Mouse (Mus musculus) right cerebral cortex, postnatal 10 days (tissue): ENCODE data around the gene Gsta4.
A peak's percentile ranks its signal among the peaks of the same experiment; 100 is the strongest.
"Not testable (repeated sequence)": the region's sequence is repeated elsewhere in the genome, so short reads cannot be mapped to it uniquely, and the experiment has no call there.

Source experiments
- DNase-seq, 2 experiments: peaks; one replicate each; pipeline ENCODE4 v3.0.0; 2021; ENCODE audit warnings: low spot score in 2 of 2

The Gsta4 gene

DNA sequence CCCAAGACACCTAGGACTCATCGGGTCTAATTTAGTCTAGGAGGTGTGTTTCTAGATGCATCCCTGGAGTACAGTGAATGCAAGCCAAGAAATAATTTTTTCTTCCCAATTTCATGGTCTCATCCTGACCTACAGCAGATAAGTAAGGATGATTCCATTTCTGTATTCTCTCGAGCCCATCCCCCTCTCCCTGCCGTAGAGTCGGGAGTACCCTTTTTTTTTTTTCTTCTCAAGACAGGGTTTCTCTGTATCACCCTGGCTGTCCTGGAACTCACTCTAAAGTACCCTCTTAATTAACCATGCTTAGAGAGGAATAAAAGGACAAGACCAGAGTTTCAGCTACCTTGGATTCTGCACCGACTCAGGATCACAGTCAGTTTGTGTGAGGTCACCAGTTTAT is 4.4 kb upstream of the Gsta4 start:
- DNase-seq: no peak

DNA sequence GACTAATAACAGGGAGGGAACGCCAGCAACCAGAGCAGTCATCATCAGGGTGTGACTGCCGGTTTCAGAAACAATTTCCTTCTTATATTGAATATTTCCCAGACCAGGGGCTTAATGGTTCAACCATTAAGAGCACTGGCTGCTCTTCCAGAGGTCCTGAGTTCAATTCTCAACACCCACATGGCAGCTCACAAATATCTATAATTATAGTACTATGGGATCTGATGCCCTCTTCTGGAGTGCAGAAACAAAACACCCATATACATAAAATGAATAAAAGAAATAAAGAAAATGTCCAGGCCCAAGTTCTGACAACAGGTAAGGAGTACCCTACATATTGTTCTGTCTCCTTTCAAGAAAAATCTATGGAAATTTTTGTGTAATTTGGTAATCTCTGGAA is 3.5 kb upstream of the Gsta4 start:
- DNase-seq: no peak

DNA sequence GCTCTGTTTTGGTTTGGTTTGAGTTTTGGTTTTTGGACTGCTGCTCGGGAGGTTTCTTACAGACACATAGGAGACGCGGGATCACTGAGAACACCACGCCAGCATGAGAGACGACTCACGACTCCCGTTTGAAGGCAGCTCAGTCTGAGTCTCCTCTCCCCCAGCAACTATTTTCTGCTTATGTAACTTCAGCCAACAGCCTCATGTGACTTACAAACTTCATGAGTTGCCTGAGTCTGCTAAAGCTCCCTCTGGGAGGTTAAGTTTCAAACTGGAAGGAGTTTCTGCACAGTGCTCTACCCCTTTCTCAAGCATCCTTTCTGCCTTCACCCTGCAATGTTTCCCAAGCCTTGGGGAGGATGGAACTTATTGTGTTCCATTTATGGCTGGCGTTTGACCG is 3.1 kb downstream of the Gsta4 start:
- no peak for DNase-seq

DNA sequence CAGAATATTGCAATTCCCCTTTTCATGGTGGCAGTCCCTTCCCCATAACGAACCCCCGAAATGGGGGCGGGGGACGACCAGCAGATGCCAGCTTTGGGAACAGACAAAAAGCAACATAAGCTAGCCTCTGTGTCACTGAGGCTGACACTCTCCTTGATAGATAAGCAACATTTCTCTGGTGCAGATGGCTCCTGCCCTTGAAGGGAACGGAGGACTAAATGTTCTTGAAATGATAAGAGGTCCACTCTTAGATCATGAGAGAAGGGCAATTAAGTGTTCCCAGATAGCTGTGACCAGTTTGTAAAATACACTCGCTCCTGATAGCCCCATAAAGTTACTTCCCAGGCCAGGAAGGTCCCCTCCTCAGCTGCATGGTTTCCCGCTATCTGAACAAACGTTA is 6.3 kb downstream of the Gsta4 start:
- no peak for DNase-seq

DNA sequence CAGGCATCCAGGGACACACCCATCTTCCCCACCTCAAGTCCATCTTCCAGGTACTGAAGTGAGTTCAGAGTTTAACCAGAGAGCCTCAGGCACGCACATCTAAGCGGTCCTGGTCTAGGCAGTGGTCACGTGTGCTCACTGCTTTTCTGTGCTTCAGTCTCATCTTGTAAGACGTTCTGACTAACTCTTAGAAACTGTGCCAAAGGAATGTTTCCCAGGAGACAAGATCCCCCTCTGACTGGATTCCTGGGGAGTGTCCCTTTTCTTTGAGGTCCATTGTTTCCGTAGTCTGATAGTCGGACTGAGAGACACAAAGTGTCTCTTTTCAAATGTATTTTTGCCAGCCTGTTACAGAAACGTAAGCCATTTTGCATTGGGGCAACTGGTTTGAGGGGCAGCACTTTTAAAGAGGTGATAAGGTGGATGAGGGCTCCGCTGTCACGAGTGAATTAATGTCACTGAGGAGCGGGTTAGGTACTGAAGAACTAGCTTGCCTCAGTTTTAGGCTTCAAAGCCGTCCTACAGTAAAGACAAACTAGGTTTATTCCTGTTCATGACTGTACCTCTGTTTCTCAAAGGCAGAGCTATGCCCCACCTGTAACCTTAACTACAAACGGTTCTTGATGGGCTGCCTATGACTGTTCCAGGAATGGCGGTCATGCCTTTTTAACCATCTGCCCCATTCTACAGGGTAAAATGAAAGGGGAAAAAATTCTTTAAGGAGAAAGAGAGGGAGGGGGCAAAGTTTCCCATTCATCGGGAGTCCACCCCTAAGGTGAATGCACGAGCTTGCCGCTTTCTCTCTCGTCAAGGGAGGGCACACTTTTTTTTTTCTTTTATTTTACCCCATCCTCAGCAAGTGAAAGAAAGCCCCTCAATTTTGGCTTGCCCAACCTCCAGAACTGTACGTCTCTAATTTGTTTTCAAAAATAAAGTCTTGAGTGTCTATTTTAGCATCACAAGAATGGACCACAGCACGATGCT is 8.4 kb downstream of the Gsta4 start:
- no peak for DNase-seq

DNA sequence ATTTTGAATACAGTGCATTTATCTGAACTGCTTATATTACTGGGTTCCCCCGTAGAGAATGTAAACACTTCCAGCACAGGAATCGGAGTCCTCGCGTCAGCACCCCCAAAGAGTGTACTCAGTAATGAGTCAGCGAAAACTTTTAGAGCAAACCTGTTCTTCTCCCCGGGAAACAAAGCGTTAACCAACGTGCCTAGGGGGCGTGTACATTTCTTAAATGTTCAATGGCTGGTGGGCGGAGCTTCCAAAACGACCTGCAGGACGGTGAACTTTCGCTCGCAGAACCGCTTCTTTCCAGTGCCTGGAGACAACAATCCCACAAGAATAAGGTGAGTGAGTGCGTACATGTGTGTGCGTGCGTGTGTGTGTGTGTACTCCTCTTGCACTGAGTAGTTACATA is 9.2 kb downstream of the Gsta4 start:
- DNase-seq: peak; percentile 47 to 48

DNA sequence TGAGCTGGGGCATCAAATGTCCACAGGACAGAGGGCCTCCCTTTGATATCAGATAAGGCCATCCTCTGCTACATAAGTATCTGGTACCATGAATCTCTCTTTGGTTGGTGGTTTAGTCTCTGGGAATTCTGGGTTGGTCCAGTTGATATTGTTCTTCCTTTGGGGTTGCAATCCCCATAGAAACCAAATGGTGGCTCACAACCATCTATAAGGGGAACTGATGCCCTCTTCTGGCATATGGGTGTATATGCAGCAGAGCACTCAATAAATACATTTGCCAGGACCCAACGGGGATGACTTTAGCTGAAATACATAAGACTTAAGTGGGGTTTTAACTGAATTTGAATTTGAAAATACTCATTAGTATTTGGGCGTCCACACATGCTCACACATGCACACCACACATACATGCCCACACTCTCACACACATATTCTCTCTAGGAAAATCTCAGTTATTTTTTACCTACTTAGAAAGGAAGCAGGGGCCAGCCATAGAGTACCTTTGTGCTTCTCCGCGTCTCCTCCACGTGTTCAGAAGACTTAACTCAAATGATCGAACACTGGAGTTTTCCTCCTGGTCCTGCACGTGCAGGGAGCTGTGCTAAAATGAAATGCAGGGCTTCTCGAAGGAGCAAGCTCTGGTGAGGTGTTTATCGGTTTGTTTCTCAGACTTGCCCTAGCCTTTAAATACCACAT is 11.5 kb downstream of the Gsta4 start:
- peak; percentile 40 to 52 for DNase-seq

DNA sequence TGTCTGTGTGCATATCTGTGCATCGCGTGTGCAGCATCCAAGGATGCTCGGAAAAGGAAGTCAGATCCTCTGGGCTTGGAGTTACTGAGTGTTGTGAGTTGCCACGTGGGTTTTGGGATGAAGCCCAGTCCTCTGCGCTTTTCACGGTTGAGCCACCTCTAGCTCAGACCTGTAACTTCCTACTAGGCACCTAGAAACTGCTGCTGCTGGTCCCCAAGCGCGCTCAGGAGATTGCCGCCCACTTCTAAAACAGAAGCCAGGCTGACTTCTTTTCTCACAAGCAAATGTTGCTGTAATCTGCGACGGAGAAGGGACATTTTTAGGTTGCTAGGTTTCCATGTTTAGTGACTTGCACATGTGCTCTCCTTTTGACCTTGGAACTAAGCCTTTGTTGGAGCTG is 12.5 kb downstream of the Gsta4 start:
- DNase-seq: peak; percentile 52 to 58

DNA sequence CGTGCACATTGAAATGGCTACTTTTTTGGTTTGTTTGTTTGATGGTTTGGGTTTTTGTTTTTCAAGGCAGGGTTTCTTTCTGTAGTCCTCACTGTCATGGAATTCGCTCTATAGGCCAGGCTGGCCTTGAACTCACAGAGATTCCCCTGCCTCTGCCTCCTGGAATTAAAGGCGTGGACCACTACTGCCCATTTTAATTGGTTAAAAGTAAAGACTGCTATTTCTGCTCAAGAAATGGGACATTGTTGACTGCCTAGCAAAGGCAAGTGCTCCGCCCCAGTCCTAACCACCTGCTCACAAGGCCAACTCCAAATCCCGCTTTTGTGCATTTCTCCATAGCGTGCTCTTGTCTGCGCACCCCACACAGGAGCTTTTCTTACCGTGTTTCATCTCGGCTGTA is 15.2 kb downstream of the Gsta4 start:
- DNase-seq: no peak

DNA sequence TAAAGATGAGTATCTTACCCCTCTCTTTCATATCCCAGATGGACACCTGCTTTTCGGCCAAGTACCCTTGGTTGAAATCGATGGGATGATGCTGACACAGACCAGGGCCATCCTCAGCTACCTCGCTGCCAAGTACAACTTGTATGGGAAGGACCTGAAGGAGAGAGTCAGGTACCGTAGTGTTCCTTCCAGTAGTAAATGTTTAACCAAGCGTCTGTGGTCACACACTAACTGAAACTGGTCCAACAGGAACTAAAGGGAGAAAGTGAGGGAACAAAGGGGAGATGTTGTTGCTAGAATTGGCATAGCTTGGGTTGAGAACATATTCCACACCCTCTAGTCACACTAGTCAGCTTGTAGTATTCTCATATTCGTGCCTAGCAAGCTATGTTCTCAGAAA is 21.6 kb downstream of the Gsta4 start:
- no peak for DNase-seq

DNA sequence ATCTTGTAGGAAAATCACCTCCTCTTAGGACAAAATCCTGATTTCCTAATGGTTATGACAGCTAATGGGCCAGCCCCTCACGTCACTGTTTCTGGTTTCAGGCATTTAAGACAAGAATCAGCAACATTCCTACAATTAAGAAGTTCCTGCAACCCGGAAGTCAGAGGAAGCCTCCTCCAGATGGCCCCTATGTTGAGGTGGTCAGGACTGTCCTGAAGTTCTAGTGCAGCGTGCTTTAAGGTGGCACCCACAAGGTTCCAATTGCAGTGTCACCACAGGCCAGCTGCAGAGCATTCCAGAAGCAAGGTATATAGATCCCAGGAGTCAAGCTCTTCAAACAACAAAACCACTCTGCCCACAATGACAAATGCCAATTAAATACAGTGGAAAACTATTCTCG is 26.4 kb downstream of the Gsta4 start:
- no peak for DNase-seq

DNA sequence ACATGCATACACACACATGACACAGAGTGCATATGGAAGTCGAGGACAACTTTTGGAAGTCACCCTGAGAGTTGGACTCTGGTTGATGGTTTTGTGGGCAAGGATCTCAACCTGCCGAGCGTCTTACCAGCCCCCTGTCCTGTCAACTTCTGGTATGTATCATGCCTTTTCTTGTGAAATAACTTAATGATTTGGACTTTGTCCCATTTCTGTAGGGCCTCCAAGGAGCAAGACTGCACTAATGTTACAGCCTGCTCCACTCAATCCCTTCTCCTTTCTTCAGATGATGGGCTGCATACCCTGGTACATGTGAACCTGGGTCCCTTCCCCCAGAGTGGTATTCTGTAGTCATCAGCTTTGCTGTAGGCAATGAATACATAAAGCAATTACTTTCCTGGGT is 27.5 kb downstream of the Gsta4 start:
- no peak for DNase-seq

DNA sequence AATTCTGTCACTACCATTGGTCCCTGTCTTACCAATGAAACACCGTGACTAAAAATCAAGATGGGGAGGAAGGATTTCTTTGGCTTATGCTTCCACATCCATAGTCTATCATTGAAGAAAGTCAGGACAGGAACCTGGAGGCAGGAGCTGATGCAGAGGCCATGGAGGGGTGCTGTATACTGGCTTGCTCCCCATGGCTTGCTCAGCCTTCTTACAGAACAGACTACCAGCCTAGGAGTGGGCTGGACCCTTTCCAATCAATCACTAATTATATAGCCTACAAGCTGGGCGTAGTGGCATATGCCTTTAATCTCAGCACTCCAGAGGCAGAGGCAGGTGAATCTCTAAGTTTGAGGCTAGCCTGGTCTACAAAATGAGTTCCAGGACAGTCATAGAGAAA is 28.2 kb downstream of the Gsta4 start:
- DNase-seq: no peak

DNA sequence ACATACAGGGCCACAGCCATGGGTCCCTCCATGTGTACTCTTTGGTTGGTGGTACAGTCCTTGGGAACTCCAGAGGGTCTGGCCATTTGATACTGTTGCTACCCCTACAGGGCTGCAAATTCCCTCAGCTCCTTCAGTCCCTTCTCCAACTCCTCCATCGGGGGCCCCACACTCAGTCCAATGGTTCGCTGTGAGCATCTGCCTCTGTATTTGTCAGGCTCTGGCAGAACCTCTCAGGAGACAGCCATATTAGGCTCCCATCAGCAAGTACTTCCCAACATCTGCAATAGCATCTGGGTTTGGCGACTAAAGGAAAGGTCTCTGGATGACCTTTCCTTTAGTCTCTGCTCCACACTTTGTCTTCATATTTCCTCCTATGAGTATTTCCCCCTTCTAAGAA is 28.9 kb downstream of the Gsta4 start:
- DNase-seq: no peak

DNA sequence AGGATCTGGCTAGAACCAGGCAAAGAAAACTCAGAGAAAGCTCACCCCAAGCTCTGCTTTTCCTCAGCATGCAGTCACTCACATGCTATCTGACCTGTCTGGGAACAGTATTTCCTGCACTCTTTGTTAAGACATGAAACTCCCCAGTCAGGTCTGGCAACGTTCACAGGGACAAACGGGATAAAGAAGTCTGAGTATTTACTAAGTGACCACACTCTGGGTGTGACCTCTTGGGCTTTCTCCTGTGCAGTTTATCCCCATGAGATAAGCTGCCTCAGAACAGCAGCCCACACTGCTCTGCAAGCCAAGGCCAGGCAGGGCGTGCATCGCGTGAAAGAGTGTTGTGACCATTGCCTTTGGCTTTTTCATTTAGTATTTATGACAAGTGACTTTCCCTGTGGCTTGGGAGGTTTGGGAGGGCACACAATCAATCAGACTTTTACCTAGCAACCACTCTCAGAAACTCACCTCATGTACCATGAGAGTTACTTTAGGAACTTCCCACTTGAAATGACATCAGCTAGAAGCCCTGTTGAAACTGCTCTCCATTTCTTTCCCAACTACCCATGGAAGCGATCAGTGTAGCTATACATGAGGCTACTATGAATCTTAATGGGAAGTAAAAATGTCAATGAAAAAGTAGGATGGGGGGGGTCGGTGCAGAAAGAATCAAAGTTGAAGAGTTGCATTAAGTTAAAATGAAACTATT is 29.9 kb downstream of the Gsta4 start:
- DNase-seq: no peak

DNA sequence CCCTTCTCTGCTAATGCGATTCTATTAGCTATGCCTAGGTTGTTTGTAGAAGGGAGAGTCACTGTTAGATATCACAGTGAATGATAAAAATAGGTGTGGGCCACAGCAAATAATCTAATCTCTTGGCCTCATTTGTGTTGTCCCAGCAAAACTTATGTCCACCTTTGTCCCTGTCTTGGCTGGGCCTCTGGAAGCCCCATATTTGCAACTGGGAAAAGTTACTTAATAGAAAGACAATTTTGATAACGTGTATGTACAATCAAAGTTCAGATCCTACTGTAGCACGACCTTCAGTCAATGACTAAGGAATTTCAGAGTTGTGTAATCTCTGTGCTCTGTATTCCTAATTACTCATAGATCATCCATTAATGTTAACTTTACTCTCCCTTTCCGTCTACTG is 34.5 kb downstream of the Gsta4 start:
- DNase-seq: no peak

DNA sequence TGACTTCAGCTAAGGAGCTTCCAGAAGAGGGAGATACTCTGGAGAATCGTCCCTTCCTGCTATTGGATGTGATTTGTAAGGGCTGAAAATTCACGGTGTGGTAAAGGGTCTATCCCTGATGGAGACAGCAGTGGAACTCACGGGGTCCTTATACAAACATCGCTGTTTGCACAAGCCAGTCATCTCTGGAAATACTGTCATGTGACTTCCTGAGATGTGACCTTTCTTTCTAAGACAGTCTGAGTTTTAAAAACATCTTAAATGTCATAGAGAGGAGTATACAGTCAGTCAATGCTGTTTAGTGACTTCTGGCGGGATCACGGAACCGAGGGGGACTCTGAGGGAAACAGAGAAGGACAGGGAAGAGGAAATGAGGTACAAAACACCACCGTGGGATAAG is 40.0 kb downstream of the Gsta4 start:
- DNase-seq: no peak

DNA sequence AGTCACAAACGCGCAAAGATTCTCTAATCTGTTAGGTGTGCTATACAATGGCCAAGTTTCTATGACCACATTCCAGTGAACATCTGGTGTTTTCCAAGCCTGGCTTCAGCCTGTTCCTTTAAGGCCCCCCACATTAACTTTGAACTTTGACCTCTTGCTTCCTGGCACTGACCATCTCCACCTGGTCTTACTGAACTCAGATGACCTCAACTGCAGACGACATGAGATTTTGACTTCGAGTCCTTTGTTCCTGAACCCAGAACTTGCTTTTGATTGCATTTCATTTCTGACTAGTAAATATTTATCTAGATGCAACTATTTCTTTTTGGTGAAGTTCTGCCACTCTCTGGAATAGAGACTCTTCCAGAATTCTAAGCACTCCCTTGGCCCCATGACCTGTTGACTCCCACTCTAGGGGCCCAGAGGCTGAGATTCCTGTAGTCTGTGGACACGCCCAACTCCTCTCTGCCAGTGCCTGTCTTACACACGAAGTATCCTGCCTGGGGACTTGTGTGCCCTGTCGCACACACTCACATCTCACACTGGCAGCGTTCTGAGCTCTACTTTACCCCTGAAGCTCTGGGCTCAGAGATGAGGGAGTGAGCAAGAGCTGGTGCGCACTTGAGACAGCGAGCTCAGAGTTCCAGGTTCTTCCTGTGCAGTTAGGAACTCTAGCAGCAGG is 40.8 kb downstream of the Gsta4 start:
- no peak for DNase-seq

DNA sequence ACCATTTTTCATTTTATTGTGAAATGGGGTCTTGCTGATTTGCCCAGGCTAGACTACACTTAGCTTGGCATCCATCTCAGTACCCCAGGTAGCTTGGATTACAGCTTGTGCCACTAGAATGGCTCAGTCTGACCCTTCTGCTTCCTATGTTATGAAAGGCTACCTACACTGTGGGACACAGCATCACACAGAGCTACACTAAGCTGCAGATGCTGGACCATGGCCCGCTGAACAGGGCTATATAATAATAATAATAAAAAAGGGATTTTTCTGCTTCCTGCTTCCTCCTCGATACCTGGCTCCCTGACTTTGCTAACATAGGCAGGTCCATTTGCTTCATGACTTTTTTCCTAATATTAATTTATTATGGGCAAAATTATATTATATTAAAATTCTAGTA is 41.8 kb downstream of the Gsta4 start:
- DNase-seq: no peak

DNA sequence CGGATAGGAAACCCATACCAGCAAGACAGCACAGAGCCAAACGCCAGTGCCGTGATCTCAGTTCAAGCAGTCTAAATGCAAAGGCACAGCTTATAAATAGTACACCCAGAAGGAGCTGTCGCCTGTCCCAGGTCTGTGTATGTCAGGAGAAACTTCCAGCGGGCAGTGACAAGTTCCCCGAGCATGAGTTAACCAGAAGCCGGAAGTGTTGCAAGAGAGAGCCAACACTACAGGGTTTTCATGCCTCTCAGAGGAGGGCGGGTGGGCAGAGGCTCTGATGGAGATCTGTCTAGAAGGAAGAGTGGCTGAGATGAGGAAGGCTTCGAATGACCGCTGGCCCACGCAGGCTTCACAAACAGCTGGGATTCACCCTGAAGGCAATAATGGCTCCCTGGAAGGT is 42.7 kb downstream of the Gsta4 start:
- no peak for DNase-seq

DNA sequence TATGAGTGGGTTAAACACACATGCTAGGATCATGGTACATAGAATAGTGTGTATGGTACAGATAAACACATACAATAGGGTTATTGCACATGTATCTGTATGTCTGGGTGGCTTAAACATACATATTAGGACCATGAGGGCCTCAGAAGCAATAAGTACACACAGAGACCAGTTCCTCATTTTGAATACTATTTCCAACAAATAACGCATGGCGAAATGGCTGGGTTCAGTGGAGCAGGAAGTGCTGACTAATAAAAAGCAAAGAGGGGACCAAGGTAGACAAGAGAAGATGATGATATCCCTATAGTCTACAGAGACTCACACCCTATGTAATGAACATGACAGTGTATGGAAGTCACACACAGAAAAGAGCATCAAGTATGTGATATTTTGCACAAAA is 45.5 kb downstream of the Gsta4 start:
- no peak for DNase-seq

DNA sequence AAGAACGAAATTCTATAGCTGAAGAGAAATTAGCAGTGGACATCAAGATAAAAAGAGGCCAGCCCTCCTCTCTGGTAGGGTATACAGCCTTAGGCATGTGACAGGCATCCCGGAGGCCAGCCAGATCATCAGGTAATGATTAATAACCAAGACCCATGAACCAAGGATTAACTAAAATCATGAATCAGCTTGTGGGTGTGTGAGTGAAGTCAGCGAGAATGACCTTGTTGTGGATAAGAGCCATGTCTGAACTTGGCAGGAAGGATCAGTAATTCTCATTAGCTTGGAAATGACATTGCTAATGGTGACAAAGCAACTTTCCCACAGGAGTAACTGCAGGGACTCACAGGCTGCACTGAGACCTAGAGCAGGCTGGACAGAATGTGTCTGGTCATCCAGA is 47.1 kb downstream of the Gsta4 start:
- not testable (repeated sequence) for DNase-seq
